Mouse (Mus musculus) embryo, embryonic 10.5 days (tissue): Measurements from ENCODE around the gene Usp30.

ENCODE experiments used
- DNase-seq: peaks from one replicate; pipeline ENCODE4 v3.0.0-alpha.2; 2015; ENCODE audit warnings: low spot score

The Usp30 gene

DNA sequence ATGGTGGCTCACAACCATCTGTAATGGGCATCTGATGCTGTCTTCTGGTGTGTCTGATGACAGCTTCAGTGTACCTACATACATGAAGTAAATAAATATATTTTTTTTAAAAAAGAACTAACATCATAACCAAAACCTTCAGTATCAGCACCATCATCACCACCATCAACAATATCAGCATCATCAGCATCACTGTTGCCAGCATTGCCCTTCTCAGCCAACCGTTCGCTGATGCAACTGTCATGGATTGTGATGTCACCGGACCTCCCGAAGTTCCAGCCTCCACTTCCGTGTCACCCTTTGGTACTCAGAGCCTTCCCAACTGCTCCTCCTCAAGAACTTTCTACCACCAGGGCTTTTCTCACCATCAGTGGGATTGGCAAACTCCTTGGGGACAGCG lies at the start of gene Usp30:
Gene Usp30 (plus strand): TSS at position 301 of the 400 bp plus-strand sequence.
- no peak for DNase-seq

DNA sequence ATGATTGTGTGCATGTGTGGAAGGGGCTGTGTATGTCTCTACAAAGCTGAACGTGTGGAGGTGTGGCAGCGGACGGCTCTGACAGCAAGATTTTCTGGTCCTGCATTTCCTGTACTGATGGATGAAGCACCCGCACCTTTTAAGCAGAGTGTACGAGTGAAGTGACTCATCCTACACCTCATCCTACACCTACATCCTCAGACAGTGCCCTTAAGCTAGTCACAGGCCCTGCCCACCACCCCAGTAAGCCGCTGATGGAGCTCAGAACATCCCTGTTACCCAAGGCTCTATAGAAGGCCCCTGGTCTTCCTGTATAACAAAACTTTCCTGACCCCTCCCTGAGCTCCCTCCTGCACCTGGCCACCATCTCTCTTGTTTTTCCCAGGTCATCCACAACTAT lies 40.9 kb upstream of the Usp30 start:
- DNase-seq: no peak

DNA sequence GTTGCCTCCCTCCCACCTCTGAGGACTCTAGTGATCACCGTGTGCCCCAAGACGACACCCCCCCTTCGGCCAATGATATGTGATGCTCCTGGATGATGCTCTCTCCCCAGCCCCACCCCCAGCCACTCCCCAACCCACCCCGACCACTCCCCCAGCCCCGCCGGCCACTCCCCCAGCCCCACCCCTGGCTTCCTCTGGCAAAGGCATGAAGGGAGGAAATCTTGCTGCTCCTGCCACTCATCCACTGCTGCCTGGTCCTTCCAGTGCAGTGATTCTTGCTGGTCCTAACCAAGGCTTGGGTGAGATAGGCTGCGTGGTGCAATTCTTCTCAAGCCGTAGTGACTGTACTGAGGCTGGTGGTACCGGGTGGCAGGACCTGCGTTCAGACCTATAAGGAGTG lies 40.4 kb upstream of the Usp30 start:
- DNase-seq: peak; percentile 23

DNA sequence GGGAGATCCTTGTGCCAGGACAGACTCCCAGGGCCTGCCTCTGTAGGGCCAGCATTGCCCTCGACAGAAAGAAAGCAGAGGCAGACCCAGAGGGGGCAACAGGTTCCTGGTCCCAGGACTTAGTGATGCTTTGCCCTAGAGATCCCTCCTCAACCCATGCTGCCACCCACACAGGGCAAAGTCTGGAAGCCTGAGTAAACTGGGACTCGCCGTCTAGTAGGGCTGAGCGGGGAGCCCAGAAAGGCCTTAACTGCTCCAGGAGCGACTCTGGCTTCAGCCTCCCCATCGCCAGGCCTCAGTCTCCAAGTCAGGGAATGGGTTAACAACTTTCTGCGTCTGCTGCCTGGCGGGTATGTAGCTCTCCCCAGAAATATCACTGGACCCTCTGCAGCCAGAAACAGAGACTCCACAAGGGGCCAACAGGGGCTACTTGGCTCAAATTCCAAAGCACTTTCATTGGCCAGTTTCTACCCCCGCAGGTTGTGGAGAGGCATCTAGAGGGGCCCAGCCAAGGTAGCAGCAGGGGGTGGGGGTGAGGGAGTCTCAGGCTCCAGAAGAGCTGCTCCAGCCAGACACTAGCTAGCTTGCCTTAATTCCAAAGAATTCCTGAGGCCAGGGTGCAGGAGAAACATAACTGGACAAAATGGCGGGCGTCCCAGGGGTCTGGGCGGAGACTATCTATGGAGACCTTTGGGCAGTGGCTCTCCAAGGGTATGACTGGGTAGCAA lies 37.9 kb upstream of the Usp30 start:
- DNase-seq: no peak

DNA sequence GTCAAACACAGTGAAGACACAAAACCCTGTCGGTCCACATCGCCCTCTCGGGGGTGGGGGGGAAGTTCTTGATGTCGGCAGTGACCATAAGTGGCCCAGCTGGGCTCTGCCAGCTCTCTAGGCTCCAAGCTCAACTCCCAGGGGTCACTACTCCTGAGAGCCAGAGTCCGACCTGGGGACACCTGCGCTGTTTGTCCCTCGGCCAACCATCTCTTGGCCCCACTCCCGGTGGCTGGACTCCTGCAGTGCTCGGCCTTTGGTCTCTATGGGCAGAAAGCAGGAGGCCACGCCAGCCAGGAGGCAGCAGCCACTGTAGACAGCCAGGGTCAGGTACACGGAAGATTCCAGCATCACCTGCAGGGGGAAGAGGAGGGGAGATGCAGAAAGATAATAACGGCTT lies 37.1 kb upstream of the Usp30 start:
- DNase-seq: no peak

DNA sequence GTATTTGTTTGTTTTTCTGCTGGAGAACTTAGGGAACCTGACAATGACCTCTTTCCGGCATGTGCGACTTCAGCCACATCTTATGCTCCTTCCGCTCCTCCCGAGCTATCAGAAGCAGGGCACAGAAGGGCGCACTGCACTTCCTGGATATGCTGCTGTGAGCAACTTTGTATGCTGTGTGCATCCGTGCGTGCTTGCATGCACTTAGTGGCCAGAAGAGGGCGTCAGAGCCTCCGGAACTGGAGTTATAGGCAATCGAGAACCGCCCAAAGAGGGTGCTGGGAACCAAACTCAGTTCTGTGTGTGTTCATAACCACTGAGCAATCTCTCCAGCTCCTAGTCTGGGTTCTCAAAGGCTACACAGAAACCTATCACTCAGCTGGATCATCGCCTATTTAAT lies 34.6 kb upstream of the Usp30 start:
- DNase-seq: no peak

DNA sequence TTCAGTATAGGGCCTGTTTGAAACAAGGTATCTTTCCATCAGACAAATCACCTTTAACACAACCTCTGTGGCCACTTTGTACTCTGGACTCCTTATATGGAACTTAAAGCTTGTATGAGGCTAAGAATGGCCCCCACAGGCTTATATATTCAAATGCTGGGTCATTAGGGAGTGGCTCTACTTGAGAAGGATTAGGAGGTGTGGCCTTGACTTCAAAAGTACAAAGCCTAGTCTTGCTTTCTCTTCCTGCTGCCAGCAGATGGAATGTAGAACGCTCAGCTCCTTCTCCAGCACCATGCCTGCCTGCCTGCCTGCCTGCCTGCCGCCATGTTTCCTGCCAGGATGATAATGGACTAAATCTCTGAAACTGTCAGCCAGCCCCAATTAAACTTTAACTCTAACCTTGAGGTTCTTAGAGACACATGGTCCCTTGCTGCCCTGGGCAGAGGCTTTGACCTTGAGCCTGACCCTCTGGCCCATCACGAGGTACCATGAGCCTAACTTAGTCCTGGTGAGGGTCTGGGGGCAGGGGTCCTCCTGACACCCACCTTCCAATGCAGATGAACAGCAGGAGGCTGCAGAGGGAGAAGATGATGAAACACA lies 33.0 kb upstream of the Usp30 start:
- no peak for DNase-seq

DNA sequence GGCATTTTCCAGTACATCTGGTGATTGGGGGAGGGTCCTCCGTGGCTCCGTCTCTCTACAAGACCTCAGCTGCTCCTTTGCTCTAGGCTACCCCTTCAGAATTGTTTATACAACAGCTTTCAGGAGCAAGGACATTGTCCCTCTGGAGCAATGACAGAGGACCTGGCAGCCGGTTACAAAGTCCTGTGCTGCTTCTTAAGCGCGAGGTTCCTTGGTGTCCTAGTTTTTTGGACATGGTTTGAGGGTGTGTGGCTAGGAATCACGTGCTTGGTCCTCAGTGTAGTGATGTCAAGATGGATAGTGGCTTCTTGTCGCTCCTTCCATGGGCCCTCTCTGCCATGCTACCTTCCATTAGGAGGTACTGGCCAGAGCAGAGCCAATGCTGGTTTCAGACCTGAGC lies 30.9 kb upstream of the Usp30 start:
- no peak for DNase-seq

DNA sequence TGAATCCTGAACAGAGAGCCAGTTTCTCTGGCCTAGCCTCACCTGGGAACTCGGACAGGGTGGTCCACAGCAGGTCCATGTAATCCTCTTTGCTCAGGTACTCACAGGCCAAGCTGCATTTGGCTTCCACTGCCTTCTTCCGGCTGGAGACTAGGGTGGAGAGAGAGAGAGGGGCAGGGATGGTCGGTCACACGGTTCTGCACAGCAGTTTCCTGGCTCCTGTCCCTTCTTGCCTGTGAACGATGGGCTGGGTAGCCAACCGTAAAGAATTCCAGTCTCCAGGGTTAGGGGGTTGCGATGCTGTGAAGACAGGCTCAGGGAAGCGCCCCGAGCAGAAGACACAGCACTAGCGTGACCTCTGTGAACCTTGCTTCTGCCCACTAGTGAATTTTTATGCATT lies 30.1 kb upstream of the Usp30 start:
- no peak for DNase-seq

DNA sequence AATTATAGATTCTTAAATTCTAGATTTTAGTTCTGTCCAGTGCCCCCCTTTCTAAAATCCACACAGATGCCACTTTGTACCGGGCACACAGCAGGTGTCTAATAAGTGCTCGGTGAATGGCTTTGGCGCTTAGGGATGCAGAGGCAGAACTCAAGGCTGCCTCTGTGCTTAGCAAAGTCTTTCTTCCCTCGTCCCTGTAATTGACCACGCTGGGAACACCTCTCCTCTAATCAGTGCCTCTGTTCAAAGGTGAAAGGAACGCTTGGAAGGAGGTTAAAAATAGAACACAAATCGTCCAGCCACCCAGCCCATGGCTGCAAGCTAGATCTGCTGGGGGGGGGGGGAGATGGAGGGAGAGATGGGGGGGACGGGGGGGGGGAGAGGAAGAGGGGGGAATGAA lies 24.8 kb upstream of the Usp30 start:
- DNase-seq: no peak

DNA sequence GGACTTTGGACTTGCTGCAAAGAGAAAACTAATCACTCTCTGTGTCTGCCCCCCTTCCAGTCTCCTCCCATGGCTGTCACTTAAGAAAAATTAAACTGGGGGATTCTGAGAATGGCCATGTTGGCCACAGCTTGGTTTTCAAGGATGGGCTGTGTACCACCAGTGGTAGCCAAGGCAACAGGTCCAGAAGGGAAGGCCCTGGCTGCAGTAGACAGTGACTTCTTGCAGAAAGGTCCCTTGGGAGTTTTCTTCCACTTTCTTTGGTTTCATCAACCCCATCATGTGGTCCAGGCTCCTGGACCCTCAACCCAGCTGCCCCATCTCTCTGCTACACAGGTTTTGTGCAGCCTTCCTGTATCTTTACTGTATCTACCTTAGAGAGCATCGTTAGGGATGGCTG lies 24.4 kb upstream of the Usp30 start:
- DNase-seq: no peak

DNA sequence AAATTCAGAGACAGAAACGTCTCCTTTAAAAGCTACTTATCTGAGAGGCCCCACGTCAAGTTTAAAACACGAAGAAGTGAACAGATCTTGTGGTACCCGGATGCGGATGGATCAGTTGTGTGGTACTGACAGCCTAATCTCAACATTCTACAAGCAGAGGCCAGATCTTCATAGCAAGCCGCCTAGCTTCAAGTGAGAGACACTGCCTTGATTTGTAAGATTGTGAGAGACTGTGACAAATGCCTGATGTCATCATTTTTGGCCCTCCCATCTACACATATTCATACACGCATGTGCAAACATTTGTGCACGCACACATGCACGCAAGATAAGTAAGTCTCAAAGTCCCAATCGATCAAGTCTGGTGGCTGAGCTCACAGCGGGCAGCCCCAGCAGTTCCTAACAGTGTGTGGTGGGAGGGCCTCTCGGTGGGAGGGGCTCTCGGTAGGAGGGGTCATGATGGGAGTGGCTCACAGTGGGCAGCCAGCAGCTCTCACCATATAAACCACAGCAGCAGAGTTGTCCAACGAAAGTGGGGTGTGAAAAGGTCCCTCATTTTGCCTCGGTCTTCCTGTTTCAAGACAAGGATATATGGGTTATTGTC lies 23.8 kb upstream of the Usp30 start:
- peak; percentile 68 for DNase-seq

DNA sequence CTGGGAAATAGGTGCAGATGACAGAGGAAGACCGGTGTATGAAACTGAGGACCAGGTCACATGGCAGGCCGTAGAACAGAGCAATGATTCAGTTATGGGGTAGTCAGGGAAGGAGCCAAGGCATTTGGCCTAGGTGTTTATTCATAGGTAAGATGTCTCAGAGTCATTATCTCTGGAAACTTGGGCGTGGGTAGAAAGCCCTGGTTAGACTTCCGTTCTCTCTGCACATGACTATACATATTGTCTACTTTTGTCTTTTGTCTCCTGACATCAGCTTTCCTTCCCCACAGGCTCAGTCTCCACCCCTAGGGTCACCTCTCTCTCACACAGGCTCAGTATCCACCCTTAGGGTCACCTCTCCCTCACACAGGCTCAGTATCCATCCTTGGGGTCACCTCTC lies 21.5 kb upstream of the Usp30 start:
- no peak for DNase-seq

DNA sequence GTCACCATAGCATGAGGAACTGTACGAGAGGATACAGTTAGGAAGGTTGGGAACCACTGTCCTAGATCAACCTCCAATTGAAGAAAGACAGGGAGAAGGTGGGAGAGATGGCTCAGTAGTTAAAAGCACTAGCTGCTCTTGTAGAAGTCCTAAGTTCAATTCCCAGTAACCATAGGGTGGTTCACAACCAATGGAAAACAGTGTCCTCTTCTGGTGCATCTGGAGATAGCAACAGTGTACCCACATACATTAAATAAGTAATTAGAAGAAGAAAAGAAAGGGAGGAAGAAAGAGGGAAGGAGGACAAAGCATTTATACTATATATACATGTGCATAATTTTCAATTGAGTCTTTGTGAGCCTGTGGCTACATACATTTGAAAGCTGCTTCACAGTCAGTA lies 20.1 kb upstream of the Usp30 start:
- peak; percentile 47 for DNase-seq

DNA sequence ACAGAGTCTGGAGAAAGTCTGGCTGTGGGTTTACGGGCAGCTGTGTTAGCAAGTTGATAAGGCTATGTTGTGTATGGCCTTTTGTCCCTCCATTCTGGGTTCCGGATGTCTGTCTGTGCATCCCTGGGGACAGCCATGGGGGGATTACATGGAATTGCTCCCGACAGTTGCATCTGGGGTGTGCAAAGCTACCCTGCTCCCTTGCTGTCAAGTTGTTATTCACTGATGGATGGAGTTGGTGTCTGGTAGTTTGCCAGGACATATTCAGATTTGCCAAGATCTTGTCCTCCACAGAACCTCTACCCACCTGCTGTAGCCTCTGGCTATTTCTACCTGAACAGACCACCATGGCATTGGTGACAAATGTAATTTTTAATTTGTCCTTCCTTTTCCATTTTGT lies 19.1 kb upstream of the Usp30 start:
- DNase-seq: no peak

DNA sequence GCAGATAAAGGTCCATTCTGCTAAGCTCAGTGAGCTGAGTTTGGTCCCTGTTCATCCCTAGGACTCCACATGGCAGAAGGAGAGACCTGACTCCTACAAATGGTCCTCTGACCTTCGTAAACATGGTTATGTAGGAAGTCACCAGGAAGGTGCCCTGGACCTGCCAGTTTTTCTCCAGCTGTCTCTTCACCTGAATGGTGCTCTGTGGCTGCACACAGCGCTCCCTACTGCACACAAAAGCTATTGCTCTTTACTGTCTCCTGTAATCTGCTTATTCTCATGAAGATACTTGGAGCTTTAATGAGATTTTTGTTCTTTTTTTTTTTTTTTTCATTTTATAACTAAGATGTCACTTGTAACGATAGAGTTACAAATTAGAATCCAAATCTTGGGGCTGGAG lies 18.7 kb upstream of the Usp30 start:
- DNase-seq: no peak

DNA sequence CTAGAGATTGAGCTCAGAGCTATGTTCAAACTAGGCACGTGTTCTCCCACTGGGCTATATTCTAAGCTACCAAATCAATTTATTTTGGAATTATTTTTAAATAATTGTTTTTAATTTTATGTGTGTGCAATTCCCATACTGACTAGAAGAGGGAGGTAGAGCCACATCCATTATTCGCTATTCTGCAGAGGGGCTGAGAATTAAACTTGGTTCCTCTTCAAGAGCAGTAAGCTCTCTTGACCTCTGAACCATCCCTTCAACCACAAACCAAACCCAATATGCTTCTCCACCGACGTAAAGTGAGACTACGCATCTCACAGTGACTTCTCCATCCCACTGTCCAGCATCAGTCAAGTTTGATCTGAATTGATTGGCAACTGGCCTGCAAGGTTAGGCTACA lies 18.1 kb upstream of the Usp30 start:
- DNase-seq: no peak

DNA sequence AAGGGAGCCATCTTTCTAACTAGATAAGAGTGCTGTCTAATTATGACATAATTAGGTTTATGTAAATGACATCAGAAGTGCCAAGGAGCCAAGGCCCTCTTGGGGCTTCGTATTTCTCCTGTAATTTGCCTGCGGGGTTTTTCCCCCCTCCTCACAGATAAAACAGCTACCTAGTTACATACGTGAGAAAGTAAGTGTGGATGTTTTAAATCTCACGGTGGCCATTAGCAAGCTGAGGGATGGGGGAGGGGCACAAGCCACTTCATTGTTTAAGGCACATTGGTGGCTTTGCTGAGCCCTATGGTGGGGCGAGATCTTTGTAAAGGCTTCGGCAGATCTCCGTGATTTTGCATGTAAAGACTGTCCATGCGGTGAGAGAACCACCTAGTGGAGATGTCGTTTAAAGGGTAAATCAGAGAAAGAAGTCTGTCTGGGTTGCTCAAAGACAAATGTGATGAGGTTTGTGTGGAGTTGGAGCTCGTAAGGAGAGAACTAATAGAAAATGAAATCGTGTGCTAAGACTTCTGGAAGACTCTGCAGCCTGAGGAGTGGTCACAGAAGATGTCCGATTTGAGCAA lies 16.4 kb upstream of the Usp30 start:
- no peak for DNase-seq

DNA sequence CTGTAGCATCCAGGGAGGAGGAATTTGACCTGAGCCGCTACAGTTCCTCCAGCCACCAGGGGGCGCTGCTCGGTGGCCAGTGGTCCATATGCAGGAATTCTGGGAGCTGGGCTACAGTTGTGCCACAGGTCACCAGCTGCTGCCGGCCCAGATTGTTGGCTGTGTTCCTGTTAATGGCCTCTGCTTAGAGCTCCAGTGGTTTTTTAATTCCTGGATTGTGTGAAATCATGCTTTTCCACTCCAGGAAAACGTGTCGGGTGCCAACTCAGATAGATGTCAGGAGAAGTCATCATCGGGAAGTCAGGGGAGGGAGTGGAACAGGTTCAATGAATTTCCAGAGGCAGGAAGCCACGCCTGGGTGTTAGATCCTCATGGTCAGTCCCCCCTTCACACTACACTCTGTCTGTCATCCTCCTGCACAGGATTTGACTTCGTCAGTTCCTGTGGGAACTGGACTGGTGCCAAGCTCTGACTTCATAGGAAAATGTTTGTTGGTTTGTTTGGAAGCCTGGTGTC lies 13.0 kb upstream of the Usp30 start:
- peak; percentile 81 for DNase-seq

DNA sequence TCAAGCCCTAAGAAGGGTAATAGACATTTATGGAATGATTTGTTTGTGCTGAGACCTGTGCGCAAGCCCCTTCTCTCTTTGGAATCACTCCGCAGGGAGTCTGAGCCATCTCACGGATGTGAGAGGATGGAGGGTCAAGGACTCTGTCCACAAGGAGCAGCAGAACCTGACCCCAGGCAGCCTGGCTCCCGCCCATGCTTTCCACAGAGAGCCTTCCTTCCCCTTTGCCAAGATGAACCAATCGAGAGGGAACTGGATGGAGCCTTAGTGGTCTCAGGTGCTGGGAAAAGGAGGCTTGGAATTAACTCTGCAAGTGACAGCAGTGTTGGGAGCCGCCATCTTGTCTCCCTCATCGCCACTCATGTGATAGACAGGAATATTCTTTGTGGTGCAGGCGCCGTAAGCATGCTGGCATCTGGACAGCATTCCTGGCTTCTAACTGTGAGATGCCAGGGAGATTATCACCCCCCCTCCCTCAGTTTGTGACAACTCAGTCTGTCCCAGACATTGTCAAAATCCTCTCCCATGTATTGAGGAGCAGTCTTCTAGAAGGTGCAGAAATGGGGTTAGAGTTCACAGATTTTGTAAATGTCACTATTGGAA lies 8.0 kb upstream of the Usp30 start:
- DNase-seq: no peak

DNA sequence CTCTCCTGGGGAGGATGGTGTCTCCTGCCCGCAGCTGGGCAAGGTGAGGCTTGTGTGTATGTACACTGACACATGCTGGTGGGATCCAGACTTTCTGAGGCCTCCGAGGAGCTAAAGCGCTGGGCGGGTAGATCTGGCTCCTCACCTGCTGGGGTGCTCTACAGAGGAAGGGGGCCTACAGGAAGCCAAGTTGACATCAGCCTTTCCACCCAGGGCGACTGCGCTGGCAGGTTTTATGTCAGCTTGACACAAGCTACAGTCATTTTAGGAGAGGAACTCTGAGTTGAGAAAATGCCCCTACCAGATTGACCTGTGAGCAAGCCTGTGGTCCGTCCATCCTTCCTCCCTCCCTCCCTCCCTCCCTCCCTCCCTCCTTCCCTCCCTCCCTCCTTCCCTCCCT lies 3.6 kb upstream of the Usp30 start:
- no peak for DNase-seq

DNA sequence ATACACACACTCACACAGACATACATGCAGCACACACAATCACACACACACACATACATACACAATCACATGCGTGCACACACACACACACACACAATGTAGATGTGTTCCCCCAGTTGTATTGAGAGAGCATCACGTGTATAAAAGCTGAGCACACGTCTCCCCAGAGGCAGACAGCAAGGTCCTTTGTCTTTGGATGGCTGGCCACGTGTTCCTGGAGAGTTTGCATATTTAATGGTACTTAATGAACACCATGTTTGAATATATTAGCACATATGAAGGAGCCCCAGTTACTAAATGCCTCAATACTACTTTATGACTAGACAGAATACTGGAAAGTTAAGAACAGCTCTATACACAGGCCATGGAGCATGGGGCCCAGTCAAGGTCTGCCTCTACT lies 1.3 kb upstream of the Usp30 start:
- DNase-seq: no peak

DNA sequence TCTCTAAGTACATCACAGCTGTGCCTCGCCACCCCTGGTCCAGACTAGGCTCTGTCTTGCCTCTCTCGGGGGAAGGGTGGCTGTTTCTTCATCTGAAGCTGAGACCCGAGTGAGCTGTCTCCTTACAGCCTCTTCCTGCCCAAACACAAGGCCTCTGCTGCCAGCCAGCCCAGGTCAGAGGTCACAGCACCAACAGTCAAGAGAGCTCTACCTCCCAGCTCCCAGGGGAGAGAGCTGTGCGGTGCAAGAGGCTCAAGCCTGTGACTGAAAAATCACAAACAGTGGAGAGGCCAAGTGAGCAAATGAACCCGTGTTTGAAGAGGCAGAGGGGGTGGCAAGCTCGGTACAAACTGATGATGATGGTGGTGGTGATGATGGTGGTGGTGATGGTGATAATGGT lies 1.3 kb downstream of the Usp30 start:
- no peak for DNase-seq
